Mouse (Mus musculus): ENCODE measurements at regions not wholly inside any gene's neighbourhood (a gene's known extent, or its start where the extent isn't known, plus 50 kb on each side); places are given as distances from the start of the nearest gene placed in this dataset.

DNA sequence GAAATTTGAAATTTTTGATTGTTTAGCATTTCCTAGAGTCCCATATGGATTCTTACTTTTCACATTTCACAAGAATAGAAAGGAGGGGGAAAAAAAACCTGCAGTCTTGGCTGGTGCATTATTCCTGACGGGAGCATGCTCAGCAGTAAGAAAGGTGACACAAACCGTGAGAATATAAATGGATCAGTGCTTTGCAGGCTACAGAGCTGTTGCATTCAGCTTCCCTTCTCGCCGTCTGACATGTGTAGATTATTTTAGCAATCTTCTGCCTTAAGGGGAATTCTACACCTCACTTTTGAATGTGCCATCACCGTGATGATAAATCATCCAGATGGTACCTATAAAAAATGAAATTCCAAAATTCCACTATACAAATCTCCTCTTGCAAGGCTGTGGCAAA is 55.3 kb downstream of the Crygf start:
- no peak for DNase-seq (ENCODE audit: low spot score)

DNA sequence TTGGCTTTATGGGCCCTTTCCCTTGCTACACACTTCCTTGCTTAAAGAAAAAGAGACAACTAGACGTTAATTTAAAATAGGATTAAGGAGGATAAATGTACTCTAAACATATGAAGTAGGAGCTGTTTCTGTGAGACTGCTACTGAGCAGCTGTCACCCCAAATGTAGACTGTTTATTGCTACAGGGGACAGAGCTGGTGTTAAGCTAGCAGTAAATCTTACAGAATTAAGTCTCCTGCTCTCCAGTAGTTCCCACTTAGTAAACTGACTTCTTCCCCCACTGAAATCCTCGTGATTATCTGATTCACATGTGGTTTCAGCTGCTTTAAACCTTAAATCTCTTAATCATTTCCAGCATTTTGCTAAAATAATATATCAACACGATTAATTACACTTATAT is 74.1 kb downstream of the Crygf start:
- DNase-seq (ENCODE audit: low spot score) = no peak

DNA sequence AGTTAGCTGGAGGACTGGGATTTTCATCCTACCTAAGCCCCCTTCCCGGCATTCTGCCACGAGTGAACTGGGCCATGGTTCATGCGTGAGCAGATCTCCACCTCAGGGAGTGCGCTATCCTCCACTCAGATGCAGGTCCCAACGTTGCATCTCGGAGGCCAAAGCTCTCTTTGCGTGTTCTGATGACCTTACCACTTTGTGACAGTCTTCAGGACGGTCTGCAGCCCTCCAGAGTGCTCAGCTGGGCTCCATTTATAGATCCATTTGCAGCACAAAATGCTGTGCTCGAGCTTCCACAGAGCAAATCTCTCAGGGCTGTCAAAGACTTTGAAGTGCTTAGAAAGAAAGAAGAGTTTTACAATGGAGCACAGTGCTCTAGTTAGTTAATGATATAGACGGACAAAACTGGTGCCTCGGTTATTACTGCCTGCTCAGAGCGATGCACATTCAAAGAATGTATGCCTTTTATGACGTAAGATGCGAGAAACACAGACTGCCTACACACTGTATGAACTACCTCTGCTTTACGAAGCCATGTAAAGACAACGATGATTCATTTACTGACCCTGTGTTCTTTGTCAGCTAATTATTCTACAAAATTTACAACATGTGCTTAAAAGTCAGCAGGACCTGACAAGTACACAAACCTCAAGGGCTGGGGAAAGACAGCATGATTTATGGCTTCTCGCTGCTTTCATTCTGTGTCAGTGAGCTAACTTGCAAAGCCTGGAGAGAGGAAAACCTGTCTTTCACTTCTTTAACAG is 77.8 kb downstream of the Crygf start:
- DNase-seq (ENCODE audit: low spot score) = peak; percentile 12

Measured in urinary bladder, postnatal 14 days (tissue).